Mouse (Mus musculus) gastrocnemius, adult 2 months (tissue): ENCODE measurements around the gene Pdzd8. TPM values are rescaled to one million over a fixed set of nuclear protein-coding genes. Genes with fewer than 3 reads are reported as not detected.

Source experiments
- DNase-seq: peaks from one replicate; pipeline ENCODE4 v3.0.0; 2022
- H3K27ac ChIP-seq: fragments of 200-600 bp; 2 replicates; pipeline ENCODE4 v1.8.1; 2022; ENCODE audit warnings: mild to moderate bottlenecking
- H3K4me3 ChIP-seq: fragments of 200-600 bp; 2 replicates; pipeline ENCODE4 v1.8.1; 2022; ENCODE audit warnings: mild to moderate bottlenecking, moderate library complexity
- CTCF ChIP-seq: fragments of 200-600 bp; IDR thresholded peaks from 2 replicates; pipeline ENCODE4 v1.8.1; 2022; ENCODE audit warnings: antibody characterized with exemption, mild to moderate bottlenecking, moderate library complexity
- intact Hi-C: fragments of 180-260 bp; cut with DNase I; formaldehyde crosslinking; loops from one replicate; pipeline ENCODE4 v1.15.1; 2025
- total RNA-seq, 2 experiments: library from RNA; stranded (reverse); gene quantifications; 2 replicates each; pipeline ENCODE4 v1.2.3; 2021

Gene Pdzd8
- total RNA-seq, 2 experiments from 2014 or later = 12.1 to 17.8 TPM

- Histone ChIP-seq H3K27ac (no peak overlapping the region), H3K4me3 (no peak overlapping the region)
- TF ChIP-seq CTCF = no peak
- intact Hi-C loops = no loop called here
- DNase-seq = no peak
Observed at GRCm38 (mm10) chr19:59371016-59371415, 25.4 kb upstream of the Pdzd8 start.

GRCm38 (mm10) chr19:59367892-59368291, 22.3 kb upstream of the Pdzd8 start:
- no peak overlapping the region for H3K4me3 ChIP-seq
- H3K27ac ChIP-seq = no peak overlapping the region
- TF ChIP-seq CTCF = no peak
- intact Hi-C loops = no loop called here
- no peak for DNase-seq

- Histone ChIP-seq H3K4me3 (no peak overlapping the region), H3K27ac (no peak overlapping the region)
- DNase-seq = no peak
- intact Hi-C loops = no loop called here
- TF ChIP-seq CTCF = no peak
Observed at GRCm38 (mm10) chr19:59366724-59367123, 21.1 kb upstream of the Pdzd8 start.

- no peak for DNase-seq
- intact Hi-C loops = no loop called here
- no peak for TF ChIP-seq CTCF
- Histone ChIP-seq H3K27ac (no peak overlapping the region), H3K4me3 (no peak overlapping the region)
Observed at GRCm38 (mm10) chr19:59363666-59364065, 18.1 kb upstream of the Pdzd8 start.

- TF ChIP-seq CTCF = no peak
- no peak overlapping the region for H3K27ac ChIP-seq
- DNase-seq = no peak
- no peak overlapping the region for H3K4me3 ChIP-seq
- intact Hi-C loops = no loop called here
Observed at GRCm38 (mm10) chr19:59362646-59363045, 17.1 kb upstream of the Pdzd8 start.

- no peak for TF ChIP-seq CTCF
- H3K27ac ChIP-seq = no peak overlapping the region
- DNase-seq = no peak
- H3K4me3 ChIP-seq = no peak overlapping the region
- intact Hi-C loops = no loop called here
Observed at GRCm38 (mm10) chr19:59360486-59360896, 14.9 kb upstream of the Pdzd8 start.

- no peak for DNase-seq
- no peak overlapping the region for H3K27ac ChIP-seq
- no peak for TF ChIP-seq CTCF
Observed at GRCm38 (mm10) chr19:59359202-59359601, 13.6 kb upstream of the Pdzd8 start.

GRCm38 (mm10) chr19:59357878-59358277, 12.3 kb upstream of the Pdzd8 start:
- Histone ChIP-seq H3K27ac (no peak overlapping the region), H3K4me3 (no peak overlapping the region)
- intact Hi-C loops = no loop called here
- DNase-seq = no peak
- no peak for TF ChIP-seq CTCF

More at GRCm38 (mm10) chr19:59359202-59359601, 13.6 kb upstream of the Pdzd8 start:
- intact Hi-C loops = no loop called here
- H3K4me3 ChIP-seq = no peak overlapping the region

- no peak for DNase-seq
- intact Hi-C loops = no loop called here
- Histone ChIP-seq H3K4me3 (no peak overlapping the region), H3K27ac (no peak overlapping the region)
- TF ChIP-seq CTCF = no peak
Observed at GRCm38 (mm10) chr19:59356843-59357595, 11.4 kb upstream of the Pdzd8 start.

- Histone ChIP-seq H3K27ac (no peak overlapping the region), H3K4me3 (no peak overlapping the region)
- no peak for DNase-seq
- intact Hi-C loops = no loop called here
- TF ChIP-seq CTCF = no peak
Observed at GRCm38 (mm10) chr19:59356388-59356787, 10.8 kb upstream of the Pdzd8 start.

GRCm38 (mm10) chr19:59354906-59355305, 9.3 kb upstream of the Pdzd8 start:
- DNase-seq = no peak
- Histone ChIP-seq H3K27ac (no peak overlapping the region), H3K4me3 (no peak overlapping the region)
- no peak for TF ChIP-seq CTCF
- intact Hi-C loops = no loop called here

GRCm38 (mm10) chr19:59352760-59353159, 7.2 kb upstream of the Pdzd8 start:
- H3K27ac ChIP-seq = no peak overlapping the region
- intact Hi-C loops = no loop called here
- TF ChIP-seq CTCF = no peak
- DNase-seq = no peak
- H3K4me3 ChIP-seq = no peak overlapping the region

GRCm38 (mm10) chr19:59351151-59351889, 5.7 kb upstream of the Pdzd8 start:
- Histone ChIP-seq H3K4me3 (no peak overlapping the region), H3K27ac (no peak overlapping the region)
- DNase-seq = no peak
- intact Hi-C loops = no loop called here
- TF ChIP-seq CTCF = no peak
